Mouse (Mus musculus): ENCODE results near the gene B4galt3. TPM values are rescaled to one million over a fixed set of nuclear protein-coding genes. Genes with fewer than 3 reads are reported as not detected.
"Not testable (repeated sequence)": the region's sequence is repeated elsewhere in the genome, so short reads cannot be mapped to it uniquely, and the experiment has no call there.

The B4galt3 gene
- polyA plus RNA-seq, 1 experiment from 2014 or later, result 105 TPM

DNA sequence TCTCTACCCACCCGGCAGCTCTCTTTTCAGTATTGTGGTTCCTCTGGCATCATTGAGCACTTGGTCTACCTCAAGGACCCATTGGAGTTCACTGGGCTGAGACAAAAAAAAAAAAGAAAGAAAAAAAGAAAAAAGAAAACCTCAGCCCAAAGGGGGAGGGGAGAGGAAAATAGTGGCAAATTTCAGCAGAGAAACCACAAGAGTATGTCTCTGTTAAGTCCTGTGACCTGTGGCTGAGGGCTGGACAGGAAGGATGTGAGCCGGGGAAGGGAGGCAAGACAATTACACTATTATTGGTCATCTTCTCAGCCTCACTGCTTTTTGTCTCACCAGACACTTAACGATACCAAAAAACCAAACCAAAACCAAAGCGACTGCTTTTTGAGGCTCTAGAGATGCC, 38.3 kb upstream of the B4galt3 start:
- no peak for ATAC-seq (ENCODE audit: low FRiP score)

DNA sequence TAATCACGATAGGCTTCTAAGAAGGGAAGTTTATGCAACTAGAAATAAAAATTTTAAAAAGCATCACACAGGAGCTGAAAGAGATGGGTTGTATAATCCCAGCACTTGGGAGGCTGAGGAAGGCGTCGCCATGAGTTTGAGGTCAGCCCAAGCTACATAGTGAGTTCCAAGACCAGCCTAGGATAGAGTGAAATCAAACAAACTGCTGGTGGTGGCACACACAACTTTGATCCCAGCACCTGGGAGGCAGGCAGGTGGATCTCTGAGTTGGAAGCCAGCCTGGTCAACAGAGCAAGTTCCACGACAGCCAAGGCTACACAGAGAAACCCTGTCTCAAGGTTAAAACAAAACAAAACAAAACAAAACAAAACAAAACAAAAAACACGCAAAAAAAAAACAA, 37.8 kb upstream of the B4galt3 start:
- Histone ChIP-seq H3K4me2 (no peak overlapping the region), H3K27me3 (no peaks in the 10 kb centered on the region), H3K27ac (no peak overlapping the region), H3K9me3 (no peaks in the 10 kb centered on the region), H3K4me3 (no peak overlapping the region), H3K4me1 (replicated peaks) (no peaks in the 10 kb centered on the region), H3K9ac (no peak overlapping the region), H3K36me3 (peaks cover 42% of the 10 kb centered on the region)
- no peak for ATAC-seq (ENCODE audit: low FRiP score)
- 91% methylated on average over 5 of the region's 5 CpGs for WGBS

More for the DNA sequence above, 38.3 kb upstream of the B4galt3 start:
- 77% methylated on average over 4 of the region's 4 CpGs for WGBS
- Histone ChIP-seq H3K27me3 (no peaks in the 10 kb centered on the region), H3K9me3 (no peaks in the 10 kb centered on the region), H3K4me1 (replicated peaks) (no peaks in the 10 kb centered on the region), H3K27ac (no peak overlapping the region), H3K36me3 (peaks cover 37% of the 10 kb centered on the region), H3K9ac (no peak overlapping the region), H3K4me2 (no peak overlapping the region), H3K4me3 (no peak overlapping the region)

GRCm38 (mm10) chr1:171232800-171233730, 37.1 kb upstream of the B4galt3 start:
- Histone ChIP-seq H3K27ac (no peak overlapping the region), H3K4me1 (replicated peaks) (no peaks in the 10 kb centered on the region), H3K27me3 (no peaks in the 10 kb centered on the region), H3K4me2 (no peak overlapping the region), H3K4me3 (no peak overlapping the region), H3K36me3 (peaks cover 49% of the 10 kb centered on the region), H3K9ac (0 out of 2 replicates have a peak overlapping the region, but pooled peaks have one; percentile 19), H3K9me3 (no peaks in the 10 kb centered on the region)
- no peak for ATAC-seq (ENCODE audit: low FRiP score)
- 87% methylated on average over 12 of the region's 12 CpGs for WGBS

GRCm38 (mm10) chr1:171234126-171234525, 36.0 kb upstream of the B4galt3 start, which contains the start of gene Fcer1g:
Gene Fcer1g, minus strand, starts transcription at chr1:171234365.
- Histone ChIP-seq H3K4me2 (no peak within 1 kb of the TSS), H3K36me3 (peaks cover 60% of the 10 kb centered on the region), H3K9me3 (no peaks in the 10 kb centered on the region), H3K27me3 (no peaks in the 10 kb centered on the region), H3K4me3 (no peak within 1 kb of the TSS), H3K27ac (no peak within 1 kb of the TSS), H3K4me1 (replicated peaks) (no peaks in the 10 kb centered on the region), H3K9ac (0 out of 2 replicates have a peak within 1 kb of the TSS, but pooled peaks have one; percentile 19)
- WGBS, result 94% methylated on average over 14 of the region's 14 CpGs
- ATAC-seq (ENCODE audit: low FRiP score), result no peak

- no peaks in the 10 kb centered on the region for H3K27me3 ChIP-seq
- H3K4me3 ChIP-seq, result no peak overlapping the region
- no peak overlapping the region for H3K9ac ChIP-seq
- no peaks in the 10 kb centered on the region for H3K9me3 ChIP-seq
- H3K27ac ChIP-seq, result no peak overlapping the region
- no peaks in the 10 kb centered on the region for H3K4me1 ChIP-seq (replicated peaks)
- no peak overlapping the region for H3K4me2 ChIP-seq
- no peak for ATAC-seq (ENCODE audit: low FRiP score)
- peaks cover 63% of the 10 kb centered on the region for H3K36me3 ChIP-seq
- 95% methylated on average over 4 of the region's 4 CpGs for WGBS
Observed at GRCm38 (mm10) chr1:171234538-171234937, 35.6 kb upstream of the B4galt3 start.

- 90% methylated on average over 4 of the region's 4 CpGs for WGBS
- H3K4me3 ChIP-seq, result no peak overlapping the region
- H3K4me2 ChIP-seq, result no peak overlapping the region
- H3K27me3 ChIP-seq, result no peaks in the 10 kb centered on the region
- H3K9ac ChIP-seq, result no peak overlapping the region
- no peak overlapping the region for H3K27ac ChIP-seq
- H3K9me3 ChIP-seq, result no peaks in the 10 kb centered on the region
- H3K4me1 ChIP-seq (replicated peaks), result no peaks in the 10 kb centered on the region
- no peak for ATAC-seq (ENCODE audit: low FRiP score)
- H3K36me3 ChIP-seq, result peaks cover 76% of the 10 kb centered on the region
Observed at GRCm38 (mm10) chr1:171235791-171236190, 34.3 kb upstream of the B4galt3 start.

- 89% methylated on average over 6 of the region's 6 CpGs for WGBS
- H3K4me3 ChIP-seq, result no peak overlapping the region
- no peaks in the 10 kb centered on the region for H3K4me1 ChIP-seq (replicated peaks)
- H3K27ac ChIP-seq, result no peak overlapping the region
- peaks cover 91% of the 10 kb centered on the region for H3K36me3 ChIP-seq
- no peaks in the 10 kb centered on the region for H3K27me3 ChIP-seq
- H3K9ac ChIP-seq, result no peak overlapping the region
- no peaks in the 10 kb centered on the region for H3K9me3 ChIP-seq
- no peak overlapping the region for H3K4me2 ChIP-seq
- ATAC-seq (ENCODE audit: low FRiP score), result no peak
Observed at GRCm38 (mm10) chr1:171237438-171237837, 32.7 kb upstream of the B4galt3 start.

DNA sequence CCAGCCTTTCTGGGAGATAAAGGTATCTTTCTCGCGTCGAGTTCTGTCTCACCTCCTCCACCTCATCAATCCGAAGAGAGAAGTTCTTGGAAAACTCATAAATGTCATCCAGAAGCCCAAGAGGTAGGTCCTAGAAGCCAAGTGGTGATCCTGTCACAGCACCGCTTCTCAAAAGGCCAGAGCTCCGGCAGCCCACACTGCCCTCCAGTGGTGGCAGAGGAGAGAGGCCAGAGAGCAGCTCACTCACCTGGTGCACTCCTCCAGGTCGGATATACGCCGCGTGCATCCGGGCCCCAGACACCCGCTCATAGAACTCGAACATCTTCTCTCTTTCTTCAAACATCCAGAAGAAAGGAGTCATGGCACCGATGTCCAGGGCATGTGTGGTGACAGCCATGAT, 31.7 kb upstream of the B4galt3 start:
- Histone ChIP-seq H3K9ac (no peak overlapping the region), H3K4me1 (replicated peaks) (no peaks in the 10 kb centered on the region), H3K9me3 (no peaks in the 10 kb centered on the region), H3K4me2 (no peak overlapping the region), H3K27ac (no peak overlapping the region), H3K36me3 (peaks cover 98% of the 10 kb centered on the region), H3K4me3 (no peak overlapping the region), H3K27me3 (no peaks in the 10 kb centered on the region)
- 77% methylated on average over 14 of the region's 14 CpGs for WGBS
- ATAC-seq (ENCODE audit: low FRiP score), result no peak

DNA sequence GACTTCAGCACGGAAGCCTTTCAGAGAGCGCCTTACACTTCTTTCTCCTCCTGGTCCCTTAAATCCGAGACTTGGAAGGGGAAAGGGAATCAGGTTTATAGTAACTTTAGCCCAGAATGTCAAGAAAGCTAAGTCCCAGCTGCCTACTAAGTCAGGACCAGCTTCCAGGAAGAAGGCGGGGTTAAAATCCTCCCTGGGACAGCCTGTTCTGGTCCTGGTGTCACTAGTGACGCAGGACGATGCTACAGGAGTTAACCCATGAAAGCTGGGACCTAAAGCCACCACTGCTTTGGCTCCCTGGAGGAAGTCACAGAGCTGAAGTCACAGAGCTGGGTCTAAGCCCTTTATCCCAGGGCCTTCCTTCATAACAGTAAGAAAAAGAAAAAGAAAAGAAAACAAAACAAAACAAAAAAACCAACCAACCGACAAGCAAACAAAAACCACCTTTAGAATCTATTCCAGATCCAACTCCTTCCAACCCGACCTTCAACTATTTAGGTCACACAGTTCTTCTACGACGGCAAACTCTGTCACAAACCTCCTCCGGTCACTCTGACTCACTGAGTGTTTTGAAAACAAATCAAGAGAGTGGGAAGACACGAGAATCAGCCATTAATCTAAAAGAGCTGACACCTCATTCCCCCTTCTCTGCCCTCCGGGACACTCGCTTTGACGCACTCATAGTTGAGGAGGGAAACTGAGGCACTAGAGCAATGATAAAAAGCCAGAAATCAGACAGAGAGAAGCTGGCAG, 30.0 kb upstream of the B4galt3 start:
- no peak for ATAC-seq (ENCODE audit: low FRiP score)
- WGBS, result 74% methylated on average over 15 of the region's 15 CpGs
- H3K4me3 ChIP-seq, result no peak overlapping the region

GRCm38 (mm10) chr1:171240911-171241310, 29.2 kb upstream of the B4galt3 start:
- ATAC-seq (ENCODE audit: low FRiP score), result no peak
- Histone ChIP-seq H3K9me3 (no peaks in the 10 kb centered on the region), H3K9ac (no peak overlapping the region), H3K4me3 (no peak overlapping the region), H3K27ac (no peak overlapping the region), H3K36me3 (peaks cover 86% of the 10 kb centered on the region), H3K4me2 (no peak overlapping the region), H3K27me3 (no peaks in the 10 kb centered on the region), H3K4me1 (replicated peaks) (peaks cover 8% of the 10 kb centered on the region)
- WGBS, result 94% methylated on average over 10 of the region's 10 CpGs

More for the DNA sequence above, 30.0 kb upstream of the B4galt3 start:
- Histone ChIP-seq H3K4me2 (no peak overlapping the region), H3K9ac (no peak overlapping the region), H3K4me1 (replicated peaks) (0 out of 2 replicates have a peak, but pooled peaks cover 3% of the 10 kb centered on the region), H3K27me3 (no peaks in the 10 kb centered on the region), H3K27ac (no peak overlapping the region), H3K9me3 (no peaks in the 10 kb centered on the region), H3K36me3 (peaks cover 92% of the 10 kb centered on the region)

DNA sequence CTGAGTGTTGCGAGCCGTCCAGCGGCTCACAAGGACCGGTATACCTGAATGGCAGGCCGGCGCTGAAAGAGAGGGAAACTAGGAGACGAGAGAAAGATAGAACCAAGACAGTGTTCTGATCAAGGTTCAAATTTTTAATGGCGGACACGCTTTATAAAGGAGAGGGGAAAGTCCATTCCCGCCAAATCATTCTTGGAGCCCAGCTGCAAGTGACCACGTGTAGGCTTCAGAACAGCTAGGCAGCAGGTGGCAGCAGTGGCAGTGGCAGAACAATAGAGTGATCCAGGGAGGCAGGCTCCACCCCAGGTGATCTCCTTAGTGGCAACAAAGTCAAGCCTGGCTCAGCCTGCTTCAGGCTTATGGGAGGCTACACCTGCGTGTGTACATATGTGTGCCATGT, 28.2 kb upstream of the B4galt3 start:
- peaks cover 76% of the 10 kb centered on the region for H3K36me3 ChIP-seq

DNA sequence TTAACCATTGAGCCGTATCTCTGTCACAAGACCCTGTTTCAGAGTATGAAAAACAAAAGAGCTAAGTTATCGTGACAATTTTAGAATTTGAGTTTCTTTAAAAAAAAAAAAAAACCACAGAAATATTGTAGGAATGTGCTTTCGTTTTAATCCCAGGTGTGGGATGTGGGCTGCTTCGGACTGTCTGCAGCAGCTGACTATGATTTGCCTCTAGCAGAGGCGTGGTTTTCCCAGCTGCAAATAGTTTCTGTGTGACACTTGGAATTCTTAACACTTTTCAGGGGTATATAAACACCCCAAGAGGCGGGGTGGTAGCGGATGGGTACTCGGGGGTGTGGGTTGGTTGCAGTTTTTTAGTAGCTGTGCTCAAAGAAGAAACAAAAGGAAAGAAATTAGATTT, 24.8 kb upstream of the B4galt3 start:
- no peak overlapping the region for H3K27ac ChIP-seq
- H3K4me2 ChIP-seq, result no peak overlapping the region
- H3K9ac ChIP-seq, result no peak overlapping the region
- peaks cover 38% of the 10 kb centered on the region for H3K4me1 ChIP-seq (replicated peaks)
- no peaks in the 10 kb centered on the region for H3K9me3 ChIP-seq
- H3K27me3 ChIP-seq, result no peaks in the 10 kb centered on the region
- peaks cover 43% of the 10 kb centered on the region for H3K36me3 ChIP-seq
- H3K4me3 ChIP-seq, result no peak overlapping the region
- 95% methylated on average over 8 of the region's 8 CpGs for WGBS
- ATAC-seq (ENCODE audit: low FRiP score), result no peak

More for the DNA sequence above, 28.2 kb upstream of the B4galt3 start:
- WGBS, result 84% methylated on average over 12 of the region's 12 CpGs
- H3K27ac ChIP-seq; H3K4me2 ChIP-seq; H3K9ac ChIP-seq; ATAC-seq (ENCODE audit: low FRiP score); H3K27me3 ChIP-seq; H3K4me3 ChIP-seq; H3K9me3 ChIP-seq: not testable (repeated sequence)
- H3K4me1 ChIP-seq (replicated peaks), result peaks cover 15% of the 10 kb centered on the region
